Mouse (Mus musculus) intestine, embryonic 14.5 days (tissue): ENCODE measurements at regions not wholly inside any gene's neighbourhood (a gene's known extent, or its start where the extent isn't known, plus 50 kb on each side); places are given as distances from the start of the nearest gene placed in this dataset.

Experiments used
- ATAC-seq: fragments of 200-750 bp; cut with Nextera tagmentation; replicated peaks from 2 replicates; pipeline ENCODE4 v1.8.0; 2017; ENCODE audit warnings: low read depth, moderate number of reproducible peaks, moderate TSS enrichment, moderate library complexity; ENCODE audit not compliant: low FRiP score, low TSS enrichment
- DNase-seq: peaks from one replicate; pipeline ENCODE4 v3.0.0-alpha.2; 2018; ENCODE audit warnings: low spot score
- H3K27ac ChIP-seq: fragments of 300-500 bp; sonication (generic); 2 replicates; pipeline ENCODE4 v1.5.1; 2014; ENCODE audit warnings: low read depth, mild to moderate bottlenecking, control low read depth
- H3K27me3 ChIP-seq: fragments of 300-500 bp; sonication (generic); replicated peaks from 2 replicates; pipeline ENCODE4 v1.6.1; 2014; ENCODE audit warnings: low read length, control low read depth; ENCODE audit not compliant: control insufficient read depth, insufficient read depth
- H3K36me3 ChIP-seq: fragments of 300-500 bp; sonication (generic); 2 replicates; pipeline ENCODE4 v1.6.1; 2014; ENCODE audit warnings: low read length, control low read depth; ENCODE audit not compliant: control insufficient read depth, insufficient read depth
- H3K4me1 ChIP-seq: fragments of 300-500 bp; sonication (generic); replicated peaks from 2 replicates; pipeline ENCODE4 v1.6.1; 2014; ENCODE audit warnings: low read length, control low read depth, mixed read lengths; ENCODE audit not compliant: control insufficient read depth, insufficient read depth
- H3K4me2 ChIP-seq: fragments of 300-500 bp; sonication (generic); 2 replicates; pipeline ENCODE4 v1.6.1; 2014; ENCODE audit warnings: low read length
- H3K4me3 ChIP-seq: fragments of 300-500 bp; sonication (generic); 2 replicates; pipeline ENCODE4 v1.5.1; 2014; ENCODE audit warnings: low read depth, low read length, control low read depth, mixed read lengths
- H3K9ac ChIP-seq: fragments of 300-500 bp; sonication (generic); 2 replicates; pipeline ENCODE4 v1.6.1; 2014; ENCODE audit warnings: mild to moderate bottlenecking, low read length
- H3K9me3 ChIP-seq: fragments of 300-500 bp; sonication (generic); 2 replicates; pipeline ENCODE4 v1.6.1; 2016; ENCODE audit warnings: low read length, control low read depth; ENCODE audit not compliant: control insufficient read depth
- WGBS: fragments of 180-500 bp; shearing (Covaris S2); extraction: QIAGEN DNeasy Blood & Tissue Kit; methylation state at CpG from one replicate; pipeline ENCODE4 v1.1.7; 2014; 5-methylcytosine and 5-hydroxymethylcytosine counted together

- Histone ChIP-seq H3K4me3 (peak overlapping the region; percentile 28), H3K9me3 (no peaks in the 10 kb centered on the region), H3K36me3 (no peaks in the 10 kb centered on the region), H3K4me1 (0 out of 2 replicates have a peak, but pooled peaks cover 6% of the 10 kb centered on the region), H3K9ac (peak overlapping the region; percentile 2; the same call in 1 of the 2 replicates), H3K4me2 (peak overlapping the region; percentile 49), H3K27ac (peak overlapping the region; percentile 76), H3K27me3 (no peaks in the 10 kb centered on the region)
- whole genome bisulfite sequencing, result 12% methylated on average over 20 of the region's 20 CpGs
- ATAC-seq, result peak; percentile 83
- DNase-seq, result peak; percentile 66
These were observed 53.9 kb upstream of the Ptch1 start for GRCm38 (mm10) chr13:63627184-63627893.

- H3K4me3 ChIP-seq, result peak overlapping the region; percentile 28
- ATAC-seq (no peak), DNase-seq (no peak)
These were observed 54.5 kb upstream of the Ptch1 start for GRCm38 (mm10) chr13:63627894-63628287.

GRCm38 (mm10) chr13:63631771-63632347, 58.5 kb upstream of the Ptch1 start:
- H3K27me3 ChIP-seq, result no peaks in the 10 kb centered on the region
- no peak for ATAC-seq
- DNase-seq, result no peak
- H3K27ac ChIP-seq, result no peak overlapping the region
- 0 out of 2 replicates have a peak, but pooled peaks cover 4% of the 10 kb centered on the region for H3K4me1 ChIP-seq
- no peaks in the 10 kb centered on the region for H3K36me3 ChIP-seq
- WGBS, result 54% methylated on average over 5 of the region's 5 CpGs
- no peak overlapping the region for H3K9ac ChIP-seq
- no peaks in the 10 kb centered on the region for H3K9me3 ChIP-seq
- H3K4me3 ChIP-seq, result no peak overlapping the region
- no peak overlapping the region for H3K4me2 ChIP-seq

More at GRCm38 (mm10) chr13:63627894-63628287, 54.5 kb upstream of the Ptch1 start:
- H3K9me3 ChIP-seq, result no peaks in the 10 kb centered on the region
- H3K9ac ChIP-seq, result peak overlapping the region; percentile 2; the same call in 1 of the 2 replicates
- WGBS, result 91% methylated on average over 4 of the region's 4 CpGs
- H3K27ac ChIP-seq, result peak overlapping the region; percentile 76
- H3K36me3 ChIP-seq, result no peaks in the 10 kb centered on the region
- 0 out of 2 replicates have a peak, but pooled peaks cover 6% of the 10 kb centered on the region for H3K4me1 ChIP-seq
- peak overlapping the region; percentile 49 for H3K4me2 ChIP-seq
- no peaks in the 10 kb centered on the region for H3K27me3 ChIP-seq

DNA sequence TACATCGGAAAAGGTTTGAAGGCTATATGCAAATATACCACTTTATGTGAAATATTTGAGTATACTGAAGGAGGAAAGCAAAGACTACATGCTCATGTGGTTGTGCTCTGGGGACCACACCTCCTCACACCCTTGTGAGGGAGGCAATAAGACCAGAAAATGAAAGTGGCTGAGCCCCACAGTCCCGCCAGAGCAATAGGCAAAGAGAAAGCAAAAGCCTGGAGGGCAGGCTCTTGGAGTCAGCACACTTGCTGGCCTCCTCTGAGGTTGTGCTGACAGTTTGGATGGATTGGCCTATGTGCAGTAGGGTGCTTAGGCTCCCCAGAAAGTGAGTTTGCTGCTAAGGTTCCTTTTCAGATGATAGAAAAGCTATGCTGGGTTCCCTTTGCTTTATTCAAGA, 60.9 kb upstream of the Ptch1 start:
- no peaks in the 10 kb centered on the region for H3K36me3 ChIP-seq
- H3K4me3 ChIP-seq, result no peak overlapping the region
- no peak overlapping the region for H3K9ac ChIP-seq
- WGBS, result 83% methylated on average over 2 of the region's 2 CpGs
- no peaks in the 10 kb centered on the region for H3K4me1 ChIP-seq
- H3K27me3 ChIP-seq, result no peaks in the 10 kb centered on the region
- no peak for DNase-seq
- no peak overlapping the region for H3K4me2 ChIP-seq
- ATAC-seq, result no peak
- no peaks in the 10 kb centered on the region for H3K9me3 ChIP-seq
- H3K27ac ChIP-seq, result no peak overlapping the region

GRCm38 (mm10) chr13:63641649-63642226, 68.3 kb upstream of the Ptch1 start:
- no peak overlapping the region for H3K4me3 ChIP-seq
- DNase-seq (no peak), ATAC-seq (peak; percentile 72; the same call in 1 of the 2 replicates)
- H3K9ac ChIP-seq, result no peak overlapping the region
- H3K27ac ChIP-seq, result peak overlapping the region; percentile 80
- no peaks in the 10 kb centered on the region for H3K27me3 ChIP-seq
- no peaks in the 10 kb centered on the region for H3K36me3 ChIP-seq
- peaks cover 17% of the 10 kb centered on the region for H3K4me1 ChIP-seq
- no peaks in the 10 kb centered on the region for H3K9me3 ChIP-seq
- no peak overlapping the region for H3K4me2 ChIP-seq
- 19% methylated on average over 12 of the region's 12 CpGs for WGBS

DNA sequence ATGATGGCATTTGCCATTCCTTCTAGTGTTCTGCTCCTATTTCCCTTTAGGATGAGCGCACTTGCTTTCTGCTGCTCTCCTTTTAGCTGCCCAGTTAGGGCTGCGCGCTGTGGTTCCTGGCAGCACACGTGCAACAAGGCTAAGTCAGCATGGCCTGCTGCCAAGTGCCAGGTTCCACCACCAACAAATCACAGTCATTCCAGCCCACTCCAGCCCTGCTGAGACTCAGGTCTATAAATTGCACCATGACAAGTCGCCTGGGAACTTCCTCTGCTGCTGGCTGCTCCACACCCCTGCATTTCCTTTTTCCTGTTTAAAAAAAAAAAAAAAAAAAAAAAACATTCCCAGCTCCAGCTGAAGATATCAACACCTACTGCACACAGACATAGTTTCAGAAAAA, 69.2 kb upstream of the Ptch1 start:
- 25% methylated on average over 5 of the region's 5 CpGs for WGBS
- peak overlapping the region; percentile 80 for H3K27ac ChIP-seq
- H3K9ac ChIP-seq, result no peak overlapping the region
- no peaks in the 10 kb centered on the region for H3K27me3 ChIP-seq
- no peak overlapping the region for H3K4me3 ChIP-seq
- no peak overlapping the region for H3K4me2 ChIP-seq
- no peaks in the 10 kb centered on the region for H3K9me3 ChIP-seq
- no peaks in the 10 kb centered on the region for H3K36me3 ChIP-seq
- ATAC-seq, result peak; percentile 48; the same call in 1 of the 2 replicates
- peak; percentile 64 for DNase-seq
- peaks cover 17% of the 10 kb centered on the region for H3K4me1 ChIP-seq

DNA sequence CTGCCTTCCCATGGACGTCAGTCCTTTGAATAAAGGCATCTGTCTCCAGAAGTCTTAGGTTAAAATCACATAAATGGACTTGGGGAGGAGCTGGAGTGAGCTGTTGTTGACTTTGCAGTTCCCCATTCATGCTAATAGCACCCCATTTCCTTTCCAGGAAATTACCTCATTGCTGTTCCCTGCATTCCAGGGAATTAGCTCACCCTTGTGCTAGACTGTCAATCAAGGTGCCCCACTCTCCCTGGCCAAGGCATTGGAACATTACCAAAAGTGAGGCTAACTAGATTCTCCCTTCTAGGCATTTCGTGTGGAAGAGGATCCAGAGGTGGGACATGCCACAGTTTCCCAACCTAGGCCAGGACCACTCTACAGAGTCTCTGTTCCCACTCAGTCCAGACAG, 70.0 kb upstream of the Ptch1 start:
- Histone ChIP-seq H3K27ac (peak overlapping the region; percentile 80), H3K4me3 (no peak overlapping the region), H3K9ac (no peak overlapping the region), H3K27me3 (no peaks in the 10 kb centered on the region), H3K36me3 (no peaks in the 10 kb centered on the region), H3K4me2 (no peak overlapping the region), H3K9me3 (no peaks in the 10 kb centered on the region), H3K4me1 (peaks cover 17% of the 10 kb centered on the region)
- DNase-seq (no peak), ATAC-seq (no peak)
- WGBS, result 40% methylated on average over 2 of the region's 2 CpGs

DNA sequence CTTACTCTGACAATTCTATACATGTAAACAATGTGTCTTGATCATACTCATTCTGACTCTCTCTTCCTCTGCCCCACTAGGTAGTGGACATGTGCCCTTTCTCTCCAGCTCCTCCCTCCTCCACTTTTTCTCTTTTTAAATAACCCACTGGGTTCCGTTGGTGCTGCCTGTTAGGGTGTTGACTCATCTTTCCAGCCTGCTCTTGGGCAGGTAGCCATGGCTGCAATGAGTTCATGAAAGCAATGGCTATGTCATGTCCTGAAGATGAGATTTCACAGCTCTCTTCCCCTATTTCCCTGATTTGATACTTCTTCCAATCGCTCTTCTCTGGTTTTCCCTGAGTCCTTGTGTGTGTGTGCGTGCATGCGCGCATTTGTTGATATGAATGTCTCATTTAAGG, 70.9 kb upstream of the Ptch1 start:
- Histone ChIP-seq H3K9ac (no peak overlapping the region), H3K36me3 (no peaks in the 10 kb centered on the region), H3K27ac (no peak overlapping the region), H3K27me3 (no peaks in the 10 kb centered on the region), H3K4me1 (peaks cover 17% of the 10 kb centered on the region), H3K9me3 (no peaks in the 10 kb centered on the region), H3K4me3 (no peak overlapping the region), H3K4me2 (no peak overlapping the region)
- no peak for DNase-seq
- WGBS, result 85% methylated on average over 5 of the region's 5 CpGs
- ATAC-seq, result no peak
